Mouse (Mus musculus) brain, embryonic 18.5 days (tissue): ENCODE results near the gene Kif1b.

ENCODE experiments used
- DNase-seq: peaks from one replicate; pipeline ENCODE4 v3.0.0-alpha.2; 2012; ENCODE audit warnings: low read depth, low spot score

Gene Kif1b

GRCm38 (mm10) chr4:149138515-149138914 lies 169.0 kb downstream of the Kif1b start:
- DNase-seq = no peak

- DNase-seq = peak; percentile 66
These were observed 170.3 kb downstream of the Kif1b start, which contains the start of gene Cenps for GRCm38 (mm10) chr4:149136982-149137770. Cenps (minus strand) TSS chr4:149137629.

- no peak for DNase-seq
These were observed 171.2 kb downstream of the Kif1b start for GRCm38 (mm10) chr4:149136116-149136850.

GRCm38 (mm10) chr4:149133395-149133794 lies 174.1 kb downstream of the Kif1b start:
- no peak for DNase-seq

- no peak for DNase-seq
These were observed 175.5 kb downstream of the Kif1b start for GRCm38 (mm10) chr4:149131789-149132565.

- DNase-seq = no peak
These were observed 176.3 kb downstream of the Kif1b start for GRCm38 (mm10) chr4:149131021-149131752.

- DNase-seq = no peak
These were observed 179.0 kb downstream of the Kif1b start for GRCm38 (mm10) chr4:149128467-149128866.

- no peak for DNase-seq
These were observed 180.8 kb downstream of the Kif1b start, which contains the start of gene Cort for GRCm38 (mm10) chr4:149126663-149127062. Cort (minus strand) TSS chr4:149126763.
